Mouse (Mus musculus) c-Kit-positive CD71-positive TER-119-positive erythroid progenitor cells, embryonic 14.5 days (primary cell): ENCODE data around the gene Nxnl2.

Experiments used
- DNase-seq: peaks from one replicate; pipeline ENCODE4 v3.0.0-alpha.2; 2013; ENCODE audit warnings: low spot score

Nxnl2 gene

GRCm38 (mm10) chr13:51170691-51171680 lies at the start of gene Nxnl2:
Gene Nxnl2, plus strand, starts transcription at chr13:51171022.
- DNase-seq, result peak; percentile 3

DNA sequence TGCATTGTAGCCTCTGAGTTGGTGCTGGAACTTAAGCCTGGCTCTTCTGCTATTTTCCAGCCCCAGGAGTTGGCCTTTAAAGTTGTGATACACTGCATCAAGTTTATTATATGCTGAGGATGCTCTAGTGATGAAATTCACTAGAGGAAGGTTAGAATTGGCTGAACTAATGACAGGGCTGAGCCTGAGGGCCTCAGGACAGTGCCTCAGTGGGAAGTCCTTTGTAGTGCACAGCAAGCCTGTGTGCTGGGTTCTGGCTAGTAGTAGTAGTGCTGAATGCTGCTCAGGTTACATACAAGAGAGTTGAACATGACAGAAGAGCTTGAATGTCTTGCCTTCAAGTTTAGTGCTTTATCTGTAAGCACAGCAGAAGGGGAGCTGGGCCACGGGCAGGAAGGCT lies 48.9 kb upstream of the Nxnl2 start:
- DNase-seq, result no peak

DNA sequence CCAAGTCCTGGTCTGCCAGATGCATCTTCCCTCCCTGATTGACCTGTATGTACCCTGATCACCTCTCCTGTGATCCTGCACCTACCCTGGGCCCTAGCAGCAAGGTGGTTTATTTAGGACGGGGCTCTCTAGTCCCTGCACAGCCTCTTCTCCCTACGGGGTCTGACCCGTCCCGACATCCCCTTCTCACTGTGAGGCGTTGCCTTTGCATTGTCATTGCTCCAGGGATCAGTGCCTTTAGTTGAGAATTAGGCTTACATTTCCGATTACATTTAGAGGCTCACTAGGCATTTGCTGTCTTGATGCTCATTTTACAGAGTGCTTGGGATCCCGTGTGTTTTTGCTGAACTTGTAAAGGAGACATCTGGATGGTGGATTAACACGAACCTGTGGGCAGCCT lies 48.1 kb upstream of the Nxnl2 start:
- DNase-seq, result no peak

GRCm38 (mm10) chr13:51125357-51125756 lies 45.5 kb upstream of the Nxnl2 start:
- DNase-seq, result no peak

DNA sequence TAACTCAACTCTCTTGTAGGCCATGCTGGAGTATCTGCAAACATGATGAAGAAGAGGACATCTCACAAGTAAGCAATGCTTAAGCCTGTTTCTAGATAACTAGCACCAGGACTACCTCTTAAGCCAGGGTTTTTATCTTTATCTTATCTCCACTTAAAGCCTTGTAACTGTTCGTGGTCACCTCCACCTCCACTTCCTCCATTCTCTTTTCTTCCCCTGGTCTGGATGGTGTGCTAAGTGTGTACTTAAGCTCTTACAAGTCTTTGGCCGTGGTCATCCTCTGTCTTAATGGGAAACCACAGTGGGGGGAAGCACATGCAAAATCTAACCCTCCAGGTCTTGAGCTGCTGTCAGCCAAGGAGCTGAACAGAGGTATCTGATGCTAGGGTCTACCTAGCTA lies 42.9 kb upstream of the Nxnl2 start:
- no peak for DNase-seq

DNA sequence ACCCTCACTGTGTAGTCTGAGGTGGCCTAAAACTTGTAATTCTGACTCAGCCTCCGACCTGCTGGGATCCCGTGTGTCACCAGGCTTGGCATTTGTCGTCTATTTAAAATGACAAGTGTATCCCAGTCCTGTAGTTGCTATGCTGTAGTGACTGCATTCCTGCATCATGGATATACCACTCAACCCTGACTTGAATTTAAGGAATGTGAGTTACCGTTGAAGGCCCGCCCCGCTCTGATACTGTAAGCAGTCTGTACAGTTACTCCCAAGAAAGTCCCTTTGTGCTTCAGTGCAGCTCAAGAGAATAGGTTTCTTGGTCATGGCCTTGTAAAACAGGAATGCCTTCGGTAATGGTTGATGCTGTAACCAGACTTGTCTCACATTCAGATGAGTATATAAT lies 42.4 kb upstream of the Nxnl2 start:
- DNase-seq, result no peak

DNA sequence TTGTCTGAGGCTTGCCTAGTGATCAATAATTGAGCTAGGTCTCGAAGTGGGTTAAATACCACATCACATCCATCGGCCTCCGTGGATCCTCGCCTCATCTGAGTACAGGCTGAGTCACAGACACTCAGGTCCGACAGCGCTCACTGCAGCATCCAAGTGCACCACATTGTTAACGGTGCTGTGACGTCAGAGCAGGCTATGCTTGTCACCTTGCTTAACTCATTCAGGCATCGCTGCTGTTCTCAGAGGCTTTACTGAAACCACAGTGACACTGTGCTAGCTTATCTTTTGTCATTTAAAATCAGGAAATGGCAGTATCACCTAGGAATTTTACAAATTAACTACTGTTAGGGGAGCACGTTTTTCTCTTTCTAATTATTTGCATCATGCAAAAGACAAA lies 39.6 kb upstream of the Nxnl2 start:
- no peak for DNase-seq

- no peak for DNase-seq
Observed at GRCm38 (mm10) chr13:51136315-51136714, 34.5 kb upstream of the Nxnl2 start.

DNA sequence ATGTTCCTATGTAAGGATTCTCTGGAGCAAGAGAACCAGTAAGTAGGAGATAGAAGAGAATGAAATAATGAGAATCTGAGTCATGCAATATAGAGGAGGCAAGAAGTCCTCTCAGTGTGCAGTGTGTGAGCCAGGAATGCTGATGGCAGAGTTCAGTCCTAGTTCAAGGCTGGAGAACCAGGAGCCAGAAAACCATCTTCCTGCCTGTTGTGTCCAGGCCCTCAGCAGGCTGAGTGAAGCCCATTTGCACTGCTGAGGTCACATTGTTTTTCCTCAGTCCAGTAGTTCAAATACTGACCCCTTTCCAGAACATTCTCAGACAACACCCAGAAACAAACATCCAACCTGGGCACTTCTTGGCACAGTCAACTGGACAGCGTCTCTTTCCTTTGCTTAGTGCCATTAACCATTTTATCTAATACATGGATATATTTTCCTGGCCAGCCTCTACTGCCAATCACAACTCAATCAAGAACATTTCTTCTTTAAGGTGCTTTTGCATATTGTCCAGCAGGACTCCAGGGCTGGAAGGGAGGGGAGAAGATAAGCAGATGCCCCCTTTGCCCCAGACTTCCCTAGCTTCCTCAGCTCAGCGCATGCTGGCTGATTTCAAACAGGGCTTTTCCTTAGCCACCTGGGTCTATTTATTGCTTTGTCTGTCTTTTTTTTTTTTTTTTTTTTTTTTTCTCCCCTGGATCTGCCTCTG lies 33.7 kb upstream of the Nxnl2 start:
- DNase-seq, result no peak

DNA sequence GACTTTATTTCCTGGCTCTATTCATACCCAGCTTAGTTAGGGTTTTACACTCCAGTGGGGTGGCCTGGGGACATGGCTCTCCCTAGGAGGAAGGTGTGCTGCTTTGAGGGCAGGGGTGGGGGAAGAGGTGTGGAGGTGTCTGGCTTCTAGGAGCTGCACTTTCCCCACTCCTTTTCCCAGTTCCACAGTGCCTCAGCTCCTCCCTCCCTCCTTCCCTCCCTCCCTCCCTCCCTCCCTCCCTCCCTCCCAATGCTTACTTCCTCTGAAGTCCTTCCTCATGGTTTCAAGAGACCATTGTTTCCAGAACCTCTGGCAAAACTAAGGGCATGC lies 33.2 kb upstream of the Nxnl2 start:
- no peak for DNase-seq

DNA sequence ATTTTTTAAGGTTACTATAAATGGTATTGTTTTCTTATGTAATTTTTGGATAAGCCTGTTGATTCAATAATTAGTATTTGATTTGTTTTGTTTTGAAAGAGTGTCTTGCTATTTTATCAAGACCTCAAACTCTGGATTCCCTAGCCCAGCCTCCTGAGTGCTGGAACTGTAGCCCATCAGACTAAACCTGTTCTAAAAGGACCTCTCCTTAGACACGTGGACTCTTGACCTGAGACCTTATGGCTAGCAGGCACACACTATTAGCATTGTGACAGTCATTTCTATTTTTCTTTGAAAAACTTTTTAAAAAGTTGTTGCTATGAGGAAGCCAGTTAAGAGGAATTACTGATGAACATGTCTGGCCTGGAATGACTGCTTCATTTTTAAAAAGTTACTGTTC lies 23.7 kb upstream of the Nxnl2 start:
- no peak for DNase-seq

GRCm38 (mm10) chr13:51152966-51153669 lies 17.7 kb upstream of the Nxnl2 start:
- DNase-seq, result no peak

GRCm38 (mm10) chr13:51153670-51154030 lies 17.2 kb upstream of the Nxnl2 start:
- no peak for DNase-seq

DNA sequence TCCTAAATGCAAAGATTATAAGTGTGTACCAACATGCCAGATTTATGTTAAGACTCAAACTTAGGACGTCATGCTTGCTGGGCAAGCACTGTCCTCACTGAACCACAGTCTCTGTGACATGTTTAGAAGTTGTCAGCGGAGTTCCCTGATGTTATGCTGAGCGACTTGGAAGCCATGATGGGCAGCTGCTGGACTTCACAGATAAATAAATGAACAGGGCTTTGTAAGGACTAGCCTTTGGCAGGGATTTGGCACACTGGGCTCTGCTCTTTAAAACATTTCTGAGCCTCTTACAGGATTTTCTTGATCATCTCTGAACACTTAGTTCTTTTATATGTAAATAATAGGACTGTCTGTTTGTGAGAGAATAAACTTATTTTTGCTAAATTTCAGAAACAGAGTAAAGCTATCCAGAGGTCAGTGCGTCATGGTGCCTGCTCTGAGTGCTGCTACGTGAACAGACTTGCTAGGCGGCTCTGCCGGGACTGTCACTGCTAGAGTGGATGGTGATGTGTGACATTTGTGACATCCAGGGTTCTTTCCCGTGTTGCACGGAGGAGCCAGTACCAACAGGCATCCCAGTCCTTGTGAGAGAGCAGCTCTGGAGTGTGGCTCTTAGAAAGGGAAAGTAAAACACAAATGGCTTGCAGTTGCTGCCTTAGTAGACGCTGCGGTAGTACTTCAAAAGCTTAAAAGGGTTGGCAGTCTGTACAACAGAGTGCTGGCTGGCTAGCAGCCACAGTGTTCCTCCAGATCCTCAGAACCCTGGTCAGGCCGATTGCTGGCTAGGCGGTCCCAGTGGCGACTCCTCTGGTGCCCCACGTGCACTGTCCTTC lies 15.4 kb upstream of the Nxnl2 start:
- no peak for DNase-seq

GRCm38 (mm10) chr13:51156014-51156386 lies 14.8 kb upstream of the Nxnl2 start:
- DNase-seq, result no peak

GRCm38 (mm10) chr13:51157291-51157690 lies 13.5 kb upstream of the Nxnl2 start:
- no peak for DNase-seq

GRCm38 (mm10) chr13:51161672-51162071 lies 9.2 kb upstream of the Nxnl2 start:
- no peak for DNase-seq

DNA sequence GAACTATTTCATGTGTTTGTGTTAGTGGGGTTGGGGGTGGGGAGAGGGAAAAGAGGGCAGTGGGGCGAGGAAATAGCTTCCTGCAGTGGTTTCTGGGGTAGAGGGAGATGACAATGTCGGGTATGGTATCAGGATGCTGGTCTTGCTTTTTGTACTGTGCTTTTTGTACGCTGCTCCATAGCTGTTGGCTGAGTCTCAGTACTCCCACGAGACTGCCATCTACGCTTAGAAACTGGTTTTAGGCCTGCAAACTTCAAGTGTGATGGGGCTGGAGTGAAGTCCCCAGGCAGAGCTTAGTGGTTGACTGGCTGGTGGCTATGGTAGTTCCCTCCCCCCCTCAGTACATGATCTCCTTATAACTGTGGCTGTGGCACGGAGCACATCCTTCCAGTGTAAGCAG lies 8.6 kb upstream of the Nxnl2 start:
- no peak for DNase-seq

GRCm38 (mm10) chr13:51166711-51167110 lies 4.1 kb upstream of the Nxnl2 start:
- DNase-seq, result no peak

- DNase-seq, result no peak
Observed at GRCm38 (mm10) chr13:51170215-51170614, 607 bp upstream of the Nxnl2 start.

GRCm38 (mm10) chr13:51172601-51173000 lies 1.8 kb downstream of the Nxnl2 start:
- no peak for DNase-seq

DNA sequence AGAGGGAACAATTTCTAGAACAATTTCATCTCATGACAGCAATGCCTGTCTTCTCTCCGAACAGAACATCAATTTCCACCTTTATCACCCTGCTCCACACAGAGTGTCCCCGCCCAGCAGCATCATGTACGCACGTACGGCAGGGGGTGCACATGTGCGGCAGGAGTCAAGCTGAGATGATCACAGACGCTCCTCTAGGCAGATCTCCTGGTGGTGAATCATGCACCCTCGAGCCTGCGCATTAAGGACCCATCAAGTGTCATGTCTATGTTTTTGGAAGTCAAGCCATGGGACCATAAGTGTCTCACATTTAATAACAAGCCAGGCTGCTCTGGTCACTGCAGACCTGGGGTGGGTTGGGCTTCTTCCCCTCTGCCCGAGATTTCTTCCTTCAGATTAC lies 8.1 kb downstream of the Nxnl2 start:
- no peak for DNase-seq
